Mouse (Mus musculus): ENCODE results near the gene Tmtc2.
A peak's percentile ranks its signal among the peaks of the same experiment; 100 is the strongest.

Tmtc2 gene

DNA sequence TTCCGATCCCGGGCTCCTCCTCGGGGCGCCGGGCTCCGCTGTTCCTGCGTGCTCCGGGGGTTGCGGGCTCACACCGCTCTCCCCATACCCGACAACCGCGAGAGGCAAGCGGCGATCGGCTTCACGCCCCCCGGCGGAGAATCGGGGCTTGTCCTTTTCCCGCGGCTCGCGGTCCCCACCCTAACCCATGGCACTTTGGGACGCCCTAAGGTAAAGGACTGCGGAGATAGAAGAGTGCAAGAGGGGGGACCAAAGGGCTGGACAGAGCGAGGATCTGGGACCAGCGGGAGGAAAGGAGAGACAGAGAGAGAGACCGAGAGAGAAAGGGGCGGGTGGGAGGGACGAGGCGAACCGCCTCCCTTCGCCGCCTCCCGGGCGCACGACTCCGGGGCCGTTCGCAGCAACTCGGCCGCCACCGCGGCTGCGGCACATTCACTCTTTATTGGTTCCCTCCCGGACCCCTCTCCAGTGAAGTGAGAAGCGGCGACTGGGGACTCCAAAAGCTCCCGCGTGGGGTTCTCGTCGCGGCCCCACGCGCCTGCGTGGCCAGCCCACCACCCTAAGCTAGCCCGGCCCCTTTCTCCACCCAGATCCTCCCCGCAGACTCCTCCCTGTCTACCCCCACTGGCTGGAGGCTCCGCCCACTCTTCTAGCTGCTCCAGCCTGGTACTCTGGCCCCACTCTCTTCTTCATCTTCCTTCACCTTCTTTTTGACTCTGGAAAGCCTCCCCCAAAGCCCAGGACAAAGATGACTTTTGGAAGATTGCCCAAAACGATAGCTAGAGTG is at the start of gene Tmtc2:
Gene Tmtc2, minus strand, starts transcription at position 544 of the 787 bp plus-strand sequence.
- peak; percentile 14 to 64 for DNase-seq (ENCODE audit: low spot score in 2 of 2)

DNA sequence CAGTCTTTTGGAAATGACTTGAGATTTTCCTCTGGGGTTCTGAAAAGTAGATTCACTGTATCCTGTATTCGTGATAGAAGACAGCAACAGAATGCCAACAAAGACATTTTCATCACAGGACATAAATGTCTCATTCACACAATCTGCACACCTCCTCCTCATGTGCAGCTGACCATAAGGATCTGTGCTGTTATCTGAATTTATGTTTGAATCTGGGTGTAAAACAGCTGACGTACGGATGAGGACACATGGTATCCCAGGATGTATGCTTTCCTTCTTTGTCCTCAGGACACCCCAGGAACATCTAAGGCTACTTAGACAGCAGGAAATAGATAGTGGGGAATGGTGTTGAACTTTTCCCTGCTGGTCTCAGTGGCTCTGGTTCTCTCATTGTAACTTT is 37.9 kb upstream of the Tmtc2 start:
- DNase-seq (ENCODE audit: low spot score in 2 of 2), result no peak

DNA sequence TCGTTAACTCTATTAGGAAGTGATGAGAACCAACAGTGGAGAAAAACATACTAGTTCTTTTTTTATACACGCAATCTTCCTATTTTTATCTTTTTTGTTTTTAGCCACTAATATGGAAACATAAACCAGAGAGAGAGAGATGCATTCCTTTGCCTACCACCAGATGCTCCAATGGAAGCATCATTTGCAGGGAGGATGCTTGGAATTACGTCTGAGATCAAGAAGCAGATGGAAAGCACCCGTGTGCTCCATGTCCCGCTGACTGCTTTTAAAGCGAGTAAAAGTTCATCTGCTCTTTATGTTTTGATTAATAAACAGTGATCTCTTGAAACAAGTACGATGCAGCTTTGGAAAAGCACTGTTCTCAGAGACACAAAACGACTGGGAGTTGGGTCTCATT is 24.6 kb upstream of the Tmtc2 start:
- no peak for DNase-seq (ENCODE audit: low spot score in 2 of 2)

DNA sequence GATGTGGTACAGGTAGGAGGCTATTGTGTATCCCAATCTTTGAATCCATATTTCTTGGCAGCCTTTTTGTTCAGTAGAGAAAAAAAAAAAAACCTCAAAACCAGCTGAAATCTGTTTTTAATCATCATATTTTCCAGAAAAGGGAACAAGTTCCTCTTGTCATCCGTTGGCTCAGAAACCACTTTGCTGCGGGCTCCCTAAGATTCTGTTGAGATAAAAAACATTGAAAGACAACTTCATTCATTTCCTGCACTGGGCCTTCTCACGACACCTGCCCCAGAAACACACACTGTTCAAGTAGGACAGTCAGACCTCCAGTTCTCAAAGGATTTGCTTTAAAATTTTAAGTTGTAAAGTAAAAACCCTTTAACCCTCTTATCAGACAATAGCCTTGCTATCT is 23.0 kb upstream of the Tmtc2 start:
- no peak for DNase-seq (ENCODE audit: low spot score in 2 of 2)

DNA sequence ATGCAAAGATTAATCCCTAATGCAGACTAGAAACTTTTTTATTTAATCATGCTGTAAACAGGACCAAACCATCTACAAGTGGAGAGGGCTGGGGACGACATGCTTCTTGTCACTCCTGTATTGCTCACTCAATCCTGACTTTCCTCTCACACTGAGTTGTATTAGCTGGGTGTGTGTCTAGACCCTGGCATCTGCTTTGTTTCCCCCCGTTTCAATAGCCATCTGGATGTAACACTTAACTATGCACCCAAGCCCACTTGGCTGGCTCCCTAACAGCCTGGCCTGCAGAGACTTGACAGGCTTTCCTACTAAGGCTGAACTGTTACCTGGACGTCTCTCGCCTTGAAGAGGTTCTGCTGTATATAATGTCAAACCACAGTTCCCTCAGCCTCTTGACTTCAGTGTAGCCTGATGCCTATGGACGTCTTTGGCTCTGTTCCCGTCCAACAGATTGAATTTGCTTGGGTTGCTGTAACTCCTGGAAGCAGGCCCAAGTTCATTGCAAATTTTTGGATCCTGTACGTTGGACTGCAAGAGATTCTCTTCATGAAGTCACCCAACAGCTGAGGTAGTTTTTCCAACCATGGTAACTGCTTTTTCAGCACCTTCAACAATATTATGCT is 21.3 kb upstream of the Tmtc2 start:
- DNase-seq (ENCODE audit: low spot score in 2 of 2), result no peak

DNA sequence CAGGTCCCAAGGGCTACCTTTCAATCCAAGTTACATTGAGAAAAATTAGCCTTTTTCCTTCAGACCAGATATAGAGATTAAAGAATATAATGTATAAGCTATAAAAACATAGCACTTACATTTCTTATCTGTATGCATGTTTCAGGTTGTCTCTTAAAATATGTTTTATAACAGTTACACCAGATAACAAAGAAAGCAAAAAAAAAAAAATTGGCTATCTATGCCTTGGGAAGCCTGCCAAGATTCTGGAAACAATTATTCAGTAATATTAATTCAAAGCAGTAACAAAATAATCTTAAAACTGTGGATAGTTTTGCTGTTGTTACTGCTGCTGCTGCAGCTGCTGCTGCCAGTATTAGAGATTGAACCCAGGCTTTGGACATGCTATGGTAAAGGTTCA is 13.9 kb upstream of the Tmtc2 start:
- no peak for DNase-seq (ENCODE audit: low spot score in 2 of 2)

DNA sequence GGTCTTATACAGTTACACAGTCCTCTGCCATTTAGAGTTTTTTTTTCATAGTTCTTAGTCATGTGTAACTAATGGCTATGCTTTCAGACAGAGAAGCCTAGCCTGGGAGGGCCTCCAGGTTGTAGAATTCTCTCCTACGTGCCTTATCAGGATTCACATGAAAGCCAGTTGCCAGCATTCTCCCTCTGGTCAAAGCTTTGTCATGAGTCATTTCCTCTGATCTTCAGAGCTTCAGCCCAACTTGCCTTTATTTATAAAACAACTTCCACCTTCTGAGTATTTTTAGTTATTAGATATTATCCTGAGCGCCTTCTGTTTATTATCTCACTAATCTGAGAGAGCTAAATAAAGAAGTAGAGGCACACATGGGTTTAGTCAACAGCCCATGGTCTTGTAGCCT is 5.1 kb upstream of the Tmtc2 start:
- DNase-seq (ENCODE audit: low spot score in 2 of 2), result no peak

DNA sequence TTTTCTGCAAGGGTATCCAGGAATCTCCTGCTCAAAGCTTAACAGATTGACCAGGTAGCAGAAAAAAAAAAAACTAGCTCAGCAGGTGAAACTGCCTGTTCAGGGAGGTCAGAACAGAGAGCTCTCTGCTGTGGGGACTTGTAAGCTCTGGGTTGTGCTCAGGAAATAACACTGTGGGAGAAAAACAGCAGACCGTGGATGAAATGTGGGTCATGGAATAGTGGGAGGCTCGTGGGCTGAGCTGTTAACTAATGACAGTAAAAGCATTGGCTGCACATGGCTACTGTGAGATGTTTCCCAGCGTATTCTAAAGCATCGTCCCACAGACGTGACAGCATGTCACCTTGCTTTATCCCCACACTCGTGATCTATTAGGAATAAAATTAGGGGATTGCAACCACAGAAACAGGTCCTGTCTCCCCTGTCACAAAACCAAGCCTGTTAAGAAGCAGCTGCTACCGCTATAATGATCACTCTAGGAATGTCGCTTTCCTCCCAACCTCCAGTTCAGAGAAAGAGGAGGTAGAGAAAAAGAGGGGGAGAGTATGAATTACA is 4.1 kb upstream of the Tmtc2 start:
- DNase-seq (ENCODE audit: low spot score in 2 of 2), result no peak

DNA sequence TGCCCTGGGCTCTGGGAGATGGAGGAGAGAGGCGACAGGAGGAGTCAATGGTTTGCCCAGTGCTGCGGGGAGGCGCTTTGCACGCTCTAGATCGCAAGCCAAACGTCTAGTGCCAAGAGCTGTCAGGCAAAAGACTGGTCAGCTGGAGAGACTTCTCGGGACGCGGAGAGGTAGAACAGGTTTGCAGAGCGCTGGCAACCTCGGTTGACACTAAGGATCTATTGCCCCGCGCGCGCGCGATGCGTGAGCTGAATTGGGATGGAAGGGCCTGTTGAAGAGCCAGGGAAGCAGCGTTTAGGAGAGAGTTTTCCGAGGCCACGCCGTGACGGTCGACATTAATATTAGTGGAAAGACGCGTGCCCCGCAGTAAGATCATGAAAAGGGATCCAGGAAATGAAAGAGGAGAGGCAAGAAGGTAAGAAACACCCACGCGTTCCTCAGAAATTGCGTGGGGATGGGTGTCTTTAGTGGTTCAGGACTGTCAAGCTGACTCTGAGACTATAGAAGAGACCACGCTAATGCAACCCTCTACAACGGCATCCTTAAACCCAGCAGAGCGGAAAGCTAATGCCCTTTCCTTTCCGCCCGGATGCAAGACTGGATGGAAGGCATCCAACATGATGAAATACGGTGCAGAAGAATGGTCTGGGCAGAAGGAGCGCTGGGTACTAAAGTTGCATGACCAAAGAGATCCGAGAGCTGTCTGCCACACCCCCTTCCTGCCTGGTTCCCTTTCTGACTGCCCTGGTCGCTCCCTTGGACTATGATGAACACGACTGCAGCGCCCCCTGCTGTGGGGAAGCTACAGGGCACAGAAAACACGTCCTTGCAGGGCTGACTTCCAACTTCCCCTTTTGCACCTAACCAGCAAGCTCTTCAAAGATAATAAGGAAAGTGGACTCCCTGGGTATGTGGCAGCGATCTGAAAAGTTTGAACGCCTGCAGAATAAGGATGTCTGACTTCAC is 727 bp upstream of the Tmtc2 start:
- peak; percentile 46 to 87 for DNase-seq (ENCODE audit: low spot score in 2 of 2)

DNA sequence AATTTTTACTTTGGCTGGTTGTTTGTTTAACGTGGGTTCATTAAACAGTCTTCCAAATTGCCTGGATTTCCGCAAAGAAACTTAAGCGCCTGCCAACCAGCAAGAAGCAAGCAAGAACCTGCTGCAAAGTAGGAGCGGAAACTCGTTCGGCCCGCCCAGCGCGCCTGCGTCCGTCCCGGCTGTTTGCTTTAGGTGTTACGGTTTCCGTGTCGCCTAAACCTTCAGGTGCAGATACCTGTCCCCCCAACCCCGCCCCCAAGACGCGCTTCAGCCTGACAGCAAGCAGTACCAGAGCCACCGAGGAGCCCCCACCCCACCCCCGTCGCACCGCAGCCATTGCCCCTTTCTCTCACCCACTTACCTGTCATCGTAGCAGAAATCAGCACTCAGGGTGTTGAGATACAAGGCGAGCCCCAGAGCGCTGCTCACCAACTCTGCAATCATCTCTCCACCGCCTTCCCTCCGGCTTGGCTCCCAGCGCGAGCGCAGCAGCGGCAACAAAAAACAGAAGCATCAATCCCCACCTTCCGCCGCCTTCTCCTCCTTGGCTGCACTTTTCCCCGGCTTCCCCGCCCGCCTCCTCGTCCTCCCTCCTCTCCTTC is 844 bp downstream of the Tmtc2 start:
- peak in 1 of 2 experiments; percentile 25 for DNase-seq (ENCODE audit: low spot score in 2 of 2)

DNA sequence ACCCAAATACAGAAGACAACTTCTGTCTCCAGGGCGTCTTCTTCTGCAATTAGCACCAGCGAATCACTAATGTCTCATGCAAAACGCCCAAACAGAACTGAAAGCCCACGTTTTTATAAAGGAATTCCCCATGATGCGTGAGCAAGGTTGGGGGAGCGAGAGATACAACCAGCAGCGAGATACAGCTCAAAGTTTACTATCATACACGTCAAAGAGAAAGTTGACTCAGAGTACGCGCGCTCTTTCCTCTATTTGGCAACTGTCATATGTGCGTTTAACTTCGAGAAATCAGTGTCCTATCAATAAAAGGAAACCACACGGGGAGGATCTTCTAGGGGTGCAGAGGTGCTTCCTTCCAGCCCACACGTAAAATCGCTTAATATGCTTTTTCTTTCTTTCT is 1.4 kb downstream of the Tmtc2 start:
- no peak for DNase-seq (ENCODE audit: low spot score in 2 of 2)

DNA sequence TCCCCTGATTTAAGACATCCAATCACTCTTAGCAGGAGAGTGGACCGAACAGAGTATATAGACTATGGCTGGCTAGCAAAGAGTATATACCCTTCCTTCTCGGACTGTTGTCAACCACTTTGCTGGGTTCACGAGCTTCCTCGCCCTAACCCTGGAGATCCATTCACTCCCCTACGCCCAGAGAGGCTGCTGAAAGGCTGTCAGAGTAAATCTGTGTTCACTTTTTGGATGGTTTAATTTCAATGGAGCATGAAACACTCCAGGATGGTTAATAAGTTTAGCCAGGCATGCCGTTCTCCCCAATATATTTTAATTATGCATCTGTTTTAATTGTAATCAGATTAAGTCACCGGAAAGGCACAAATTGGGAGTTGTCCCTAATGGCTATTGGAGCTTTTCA is 1.9 kb downstream of the Tmtc2 start:
- DNase-seq (ENCODE audit: low spot score in 2 of 2), result no peak

DNA sequence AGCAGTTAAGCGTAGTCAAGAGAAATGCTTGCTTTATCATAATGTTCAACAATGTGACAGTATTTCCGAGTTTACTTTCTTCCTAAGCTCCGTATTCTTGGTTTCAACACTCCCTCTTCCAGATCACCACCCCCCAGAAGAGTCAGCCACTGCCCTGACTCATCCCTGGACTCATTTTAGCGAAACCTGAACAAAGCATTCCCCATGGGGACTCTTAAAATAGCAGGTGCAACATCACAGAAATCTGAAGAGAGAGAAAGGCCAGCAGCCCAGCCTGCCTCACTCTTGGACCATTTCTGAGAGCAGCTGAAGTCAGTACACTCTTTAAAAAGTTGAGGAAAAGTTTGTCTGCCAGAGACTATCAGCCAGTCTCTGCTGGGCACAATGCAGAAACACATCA is 2.4 kb downstream of the Tmtc2 start:
- no peak for DNase-seq (ENCODE audit: low spot score in 2 of 2)

DNA sequence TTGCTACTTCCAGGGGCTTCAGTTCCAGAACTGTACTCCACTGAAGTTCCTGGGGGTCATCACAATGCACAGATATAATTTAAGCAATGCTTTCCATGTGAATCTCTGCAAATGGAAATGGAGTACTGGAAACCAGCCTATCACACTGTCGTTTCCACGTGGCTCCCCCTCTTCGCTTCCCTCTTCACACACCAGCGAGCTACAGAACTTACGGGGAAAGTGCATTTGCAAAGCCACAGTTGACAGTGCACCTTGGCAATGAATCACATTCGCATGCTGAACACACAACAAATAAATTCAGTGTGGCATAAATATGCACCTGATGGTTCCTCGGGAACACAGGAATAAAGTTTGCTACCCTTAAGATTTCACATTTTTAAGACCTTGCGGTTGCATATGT is 3.2 kb downstream of the Tmtc2 start:
- no peak for DNase-seq (ENCODE audit: low spot score in 2 of 2)

DNA sequence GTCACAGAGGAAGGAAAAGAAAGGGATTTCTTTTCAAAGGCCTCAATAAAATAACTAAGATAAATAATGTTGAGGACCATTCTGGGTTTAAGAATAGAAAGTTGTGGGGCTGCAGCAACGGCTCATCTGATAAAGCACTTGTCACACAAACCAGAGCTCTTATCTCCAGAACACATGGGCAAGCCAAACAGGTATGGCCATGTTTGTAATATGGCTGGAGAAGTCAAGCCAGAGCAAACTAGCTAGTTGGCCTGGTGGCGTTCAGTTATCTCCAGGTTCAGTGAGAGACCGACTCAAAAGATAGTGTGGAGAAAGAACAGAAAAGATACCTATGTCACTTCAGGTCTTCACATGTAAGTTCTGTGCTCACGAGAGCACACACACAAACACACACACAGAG is 4.7 kb downstream of the Tmtc2 start:
- DNase-seq (ENCODE audit: low spot score in 2 of 2), result no peak

DNA sequence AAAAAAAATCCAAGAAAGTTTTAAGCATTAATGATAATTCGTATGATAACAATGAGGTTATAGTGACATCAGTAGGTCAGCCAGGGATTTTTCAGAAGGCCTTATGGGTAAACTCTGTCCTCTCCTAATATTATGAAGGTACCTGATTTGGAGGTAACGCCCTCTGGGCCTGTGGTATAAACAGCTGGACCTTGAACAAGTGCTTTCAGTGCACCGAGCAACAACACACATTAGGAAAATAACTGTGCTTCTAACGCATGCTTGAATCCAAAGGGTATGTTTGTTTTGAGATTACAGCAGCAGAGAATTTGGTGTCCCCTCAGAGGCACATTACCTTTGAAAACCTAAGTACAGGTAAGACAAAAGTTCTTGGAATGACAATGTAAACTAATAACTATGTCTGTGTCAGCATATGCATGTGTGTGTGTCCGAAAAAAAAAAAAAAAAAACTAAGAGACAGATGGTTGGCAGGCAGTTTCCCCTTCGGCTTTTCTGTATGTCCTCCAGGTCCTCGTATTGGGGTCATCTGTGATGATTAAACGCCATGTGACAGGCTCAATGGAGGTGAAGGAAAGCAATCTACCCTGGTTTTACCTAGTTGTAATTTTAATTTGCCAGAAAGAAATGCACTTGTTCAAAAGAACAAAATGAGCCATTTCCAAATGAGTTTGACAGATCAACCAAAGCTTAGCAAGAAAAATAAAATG is 6.3 kb downstream of the Tmtc2 start:
- DNase-seq (ENCODE audit: low spot score in 2 of 2), result no peak

DNA sequence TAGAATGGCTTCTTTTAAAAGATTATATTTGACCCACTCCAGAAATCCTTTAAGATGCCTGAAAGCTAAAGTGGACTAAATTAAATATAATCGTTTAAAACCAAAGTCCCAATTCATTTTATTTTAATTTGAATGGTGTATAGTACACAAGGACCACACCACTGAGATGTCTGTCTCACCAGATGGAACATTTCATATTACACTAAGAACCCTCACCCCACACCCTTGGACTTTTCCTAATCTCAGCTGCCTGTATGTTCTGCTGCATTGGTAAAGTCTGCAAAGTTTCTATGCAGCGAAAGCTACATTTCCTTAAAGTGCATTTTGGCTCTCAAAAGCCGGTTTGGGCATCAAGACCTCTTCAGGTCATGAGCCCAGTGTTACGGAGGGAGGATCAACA is 12.7 kb downstream of the Tmtc2 start:
- DNase-seq (ENCODE audit: low spot score in 2 of 2), result no peak

DNA sequence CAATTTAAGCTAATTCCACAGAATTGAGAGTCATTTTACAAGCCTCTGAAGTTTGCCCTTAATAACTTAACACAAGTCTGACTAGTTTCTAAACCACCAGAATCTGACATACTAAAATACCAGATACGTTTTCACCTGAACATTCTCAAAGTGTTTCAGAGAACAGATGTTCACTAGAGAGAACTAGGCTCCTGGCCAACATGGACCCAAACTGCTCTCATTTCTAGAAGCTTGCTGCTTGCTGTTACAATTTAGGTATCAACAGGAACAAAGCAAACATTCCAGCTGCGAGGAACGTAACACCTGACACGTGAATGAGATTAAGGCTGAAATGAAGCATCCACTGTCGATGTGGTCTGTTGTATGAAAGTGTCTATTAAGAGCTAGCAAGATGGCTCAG is 16.7 kb downstream of the Tmtc2 start:
- DNase-seq (ENCODE audit: low spot score in 2 of 2), result no peak

DNA sequence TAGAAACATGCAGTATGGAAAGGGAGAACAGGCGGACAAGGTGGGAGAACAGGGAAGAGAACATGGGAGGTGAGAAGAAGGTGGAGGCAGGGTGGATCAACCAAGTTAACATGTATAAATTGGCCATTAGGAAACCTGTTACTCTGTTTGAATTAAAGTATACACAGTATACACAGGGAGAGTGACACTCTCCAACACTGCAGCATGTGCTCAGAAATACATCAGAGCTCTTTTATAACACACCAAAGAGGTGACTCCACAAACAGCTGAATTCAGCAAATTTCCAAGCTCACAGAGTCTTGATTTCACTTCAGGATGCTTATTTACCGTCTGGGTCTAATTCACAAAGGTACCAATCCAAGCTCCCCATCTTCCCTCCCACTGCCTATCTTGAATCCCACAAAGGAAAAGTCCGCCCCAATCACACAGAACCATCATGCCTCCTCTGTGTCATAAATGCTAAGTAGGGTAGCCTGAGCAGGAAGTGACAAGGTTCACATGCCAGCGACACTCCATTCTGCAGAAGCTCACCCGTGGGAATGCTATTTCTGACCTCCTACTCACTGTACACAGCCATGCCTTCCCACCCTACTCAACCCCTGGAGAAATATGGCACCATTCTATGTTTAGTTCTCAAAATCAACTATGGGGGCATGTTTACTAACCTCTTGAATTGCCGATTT is 17.2 kb downstream of the Tmtc2 start:
- DNase-seq (ENCODE audit: low spot score in 2 of 2), result no peak

DNA sequence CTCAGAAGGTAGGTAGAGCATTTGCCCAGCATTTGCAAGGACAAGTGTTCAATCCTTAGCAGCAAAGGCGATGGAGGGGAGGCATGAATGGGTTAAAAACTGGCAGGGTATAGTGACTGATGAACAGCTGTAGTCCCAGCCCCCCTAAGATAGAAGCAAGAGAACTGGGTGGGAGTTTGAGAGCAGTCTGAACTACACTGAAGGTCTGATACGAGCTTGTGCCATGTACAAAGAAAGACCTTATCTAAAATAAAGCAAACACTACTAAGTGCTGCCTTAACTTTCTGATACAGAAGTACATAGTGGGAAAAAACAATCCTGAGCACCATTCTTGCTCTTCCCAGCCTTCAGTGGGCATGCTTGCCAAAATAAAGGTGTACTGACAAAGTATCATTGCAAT is 20.1 kb downstream of the Tmtc2 start:
- DNase-seq (ENCODE audit: low spot score in 2 of 2), result no peak

DNA sequence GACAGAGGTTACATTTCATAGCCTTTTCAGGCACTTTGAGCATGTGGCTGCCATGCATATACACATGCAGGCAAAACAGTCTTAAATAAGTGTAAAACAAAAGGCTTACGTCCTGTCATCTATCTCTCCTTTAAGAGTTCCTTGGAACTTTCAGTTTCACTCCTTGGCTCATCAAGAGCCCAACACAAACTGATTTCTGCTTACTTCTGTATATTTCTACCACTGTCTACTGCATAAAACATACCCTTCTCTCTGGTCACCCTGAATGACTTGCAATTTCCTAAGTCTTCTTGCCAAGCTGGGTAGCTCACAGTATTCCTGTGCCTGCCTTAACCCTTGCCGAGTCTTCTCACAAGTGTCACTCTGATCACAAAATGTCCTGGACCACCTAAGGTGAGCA is 26.2 kb downstream of the Tmtc2 start:
- DNase-seq (ENCODE audit: low spot score in 2 of 2), result no peak

Measured in spleen, postnatal 10 days (tissue).